Mouse (Mus musculus) thymus, adult 2 months (tissue): ENCODE measurements around the gene Gm7138. TPM values are rescaled to one million over a fixed set of nuclear protein-coding genes. Genes with fewer than 3 reads are reported as not detected.

Source experiments
- DNase-seq: peaks from one replicate; pipeline ENCODE4 v3.0.0; 2021
- H3K27ac ChIP-seq: fragments of 200-500 bp; 2 replicates; pipeline ENCODE4 v1.5.1; 2012; ENCODE audit warnings: low read length, control low read depth; ENCODE audit not compliant: control insufficient read depth, insufficient read depth
- H3K27me3 ChIP-seq: fragments of 200-500 bp; 2 replicates; pipeline ENCODE4 v1.6.1; 2012; ENCODE audit warnings: mild to moderate bottlenecking, low read length, moderate library complexity, mixed read lengths; ENCODE audit not compliant: control insufficient read depth, insufficient read depth
- H3K36me3 ChIP-seq: fragments of 200-500 bp; 2 replicates; pipeline ENCODE4 v1.6.1; 2012; ENCODE audit warnings: mild to moderate bottlenecking, low read length, moderate library complexity; ENCODE audit not compliant: control insufficient read depth, insufficient read depth
- H3K4me1 ChIP-seq: fragments of 200-500 bp; replicated peaks from 2 replicates; pipeline ENCODE4 v1.6.1; 2012; ENCODE audit warnings: low read length; ENCODE audit not compliant: control insufficient read depth, insufficient read depth
- H3K4me3 ChIP-seq: fragments of 200-500 bp; 2 replicates; pipeline ENCODE4 v1.5.1; 2012; ENCODE audit warnings: mild to moderate bottlenecking, low read length, control low read depth, moderate library complexity; ENCODE audit not compliant: control insufficient read depth, insufficient read depth
- CTCF ChIP-seq: fragments of 200-500 bp; IDR thresholded peaks from 2 replicates; pipeline ENCODE4 v1.5.1; 2012; ENCODE audit warnings: mild to moderate bottlenecking, control low read depth, low read length, moderate library complexity, borderline replicate concordance; ENCODE audit not compliant: control insufficient read depth, poor library complexity, insufficient read depth; ENCODE audit errors: extremely low read depth
- POLR2A ChIP-seq: fragments of 200-500 bp; IDR thresholded peaks from 2 replicates; pipeline ENCODE4 v1.6.1; 2012; ENCODE audit warnings: mild to moderate bottlenecking, low read length, control low read depth, moderate library complexity; ENCODE audit not compliant: control insufficient read depth, poor library complexity, insufficient read depth; ENCODE audit errors: extremely low read depth
- WGBS: fragments of 180-500 bp; shearing (Covaris S2); methylation state at CpG from one replicate; pipeline ENCODE4 v1.1.7; 2018; 5-methylcytosine and 5-hydroxymethylcytosine counted together
- polyA plus RNA-seq: library from polyadenylated mRNA; depleted of rRNA; stranded (reverse); fragments of >200 nt; gene quantifications from 2 replicates; pipeline ENCODE4 v1.2.3, GENCODE M21; 2012; rRNA removed

Gm7138 gene
- polyA plus RNA-seq, 1 experiment: not detected

- DNase-seq: no peak
- no peak overlapping the region for H3K4me3 ChIP-seq
- H3K36me3 ChIP-seq: no peaks in the 10 kb centered on the region
- TF ChIP-seq CTCF: no peak
- H3K27me3 ChIP-seq: no peaks in the 10 kb centered on the region
- no peaks in the 10 kb centered on the region for H3K4me1 ChIP-seq
- 58% methylated on average over 4 of the region's 4 CpGs for WGBS
- H3K27ac ChIP-seq: no peak overlapping the region
Observed at GRCm38 (mm10) chr10:77738929-77739328, 37.8 kb downstream of the Gm7138 start.

GRCm38 (mm10) chr10:77735928-77736327 is 40.8 kb downstream of the Gm7138 start:
- Histone ChIP-seq H3K27me3 (no peaks in the 10 kb centered on the region), H3K4me1 (no peaks in the 10 kb centered on the region), H3K27ac (no peak overlapping the region), H3K36me3 (no peaks in the 10 kb centered on the region), H3K4me3 (no peak overlapping the region)
- no peak for DNase-seq
- TF ChIP-seq CTCF (no peak), POLR2A (no peak)
- WGBS: 100% methylated on average over 1 of the region's 1 CpGs

GRCm38 (mm10) chr10:77729241-77729640 is 47.5 kb downstream of the Gm7138 start:
- Histone ChIP-seq H3K36me3 (no peaks in the 10 kb centered on the region), H3K4me1 (no peaks in the 10 kb centered on the region), H3K27ac (no peak overlapping the region), H3K4me3 (no peak overlapping the region), H3K27me3 (no peaks in the 10 kb centered on the region)
- TF ChIP-seq CTCF: peak; percentile 62; the same call in 1 of the 2 replicates
- TF ChIP-seq POLR2A: no peak
- 64% methylated on average over 4 of the region's 4 CpGs for WGBS
- peak; percentile 18 for DNase-seq

GRCm38 (mm10) chr10:77728280-77728679 is 48.5 kb downstream of the Gm7138 start:
- Histone ChIP-seq H3K27me3 (no peaks in the 10 kb centered on the region), H3K4me1 (no peaks in the 10 kb centered on the region), H3K27ac (no peak overlapping the region), H3K36me3 (no peaks in the 10 kb centered on the region), H3K4me3 (no peak overlapping the region)
- TF ChIP-seq CTCF (no peak), POLR2A (no peak)
- WGBS: 74% methylated on average over 4 of the region's 4 CpGs
- DNase-seq: no peak

Other genes starting within 250 kb of the Gm7138 start
- gene Itgb2, start 246.7 kb downstream of the Gm7138 start, polyA plus RNA-seq: 304 and 334 TPM in 2 replicates
- gene Pttg1ip, start 195.2 kb downstream of the Gm7138 start, polyA plus RNA-seq: 103 and 129 TPM in 2 replicates
- 236 and 248 TPM in 2 replicates for gene Sumo3, start 170.8 kb downstream of the Gm7138 start, polyA plus RNA-seq
- gene Gm49325, start 170.7 kb downstream of the Gm7138 start, polyA plus RNA-seq: not detected in 2 replicates
- 52.0 and 52.6 TPM in 2 replicates for gene Ube2g2, start 154.7 kb downstream of the Gm7138 start, polyA plus RNA-seq
- 0.97 and 1.3 TPM in 2 replicates for gene Tspear, start 90.4 kb downstream of the Gm7138 start, polyA plus RNA-seq
- gene Gm19402, start 86.2 kb downstream of the Gm7138 start, polyA plus RNA-seq: not detected in 2 replicates
- gene Gm9508, start 79.7 kb downstream of the Gm7138 start, polyA plus RNA-seq: not detected in 2 replicates
- not detected in 2 replicates for gene Gm10272, start 70.3 kb downstream of the Gm7138 start, polyA plus RNA-seq
- not detected in 2 replicates for gene Gm10024, start 65.5 kb downstream of the Gm7138 start, polyA plus RNA-seq
- not detected in 2 replicates for gene Gm10142, start 61.1 kb downstream of the Gm7138 start, polyA plus RNA-seq
- 0.23 TPM in 1 of 2 replicates, not detected in the other for gene Krtap12-1, start 56.3 kb downstream of the Gm7138 start, polyA plus RNA-seq
- not detected in 2 replicates for gene Gm10100, start 50.5 kb downstream of the Gm7138 start, polyA plus RNA-seq
- not detected in 2 replicates for gene Gm18596, start 34.3 kb downstream of the Gm7138 start, polyA plus RNA-seq
- gene Gm9736, start 25.6 kb downstream of the Gm7138 start, polyA plus RNA-seq: not detected in 2 replicates
- gene Gm3233, start 17.3 kb downstream of the Gm7138 start, polyA plus RNA-seq: not detected in 2 replicates
- not detected in 2 replicates for gene Gm3238, start 5.6 kb downstream of the Gm7138 start, polyA plus RNA-seq
- not detected in 2 replicates for gene Gm3250, start 5.6 kb upstream of the Gm7138 start, polyA plus RNA-seq
- gene Gm7137, start 11.3 kb upstream of the Gm7138 start, polyA plus RNA-seq: not detected in 2 replicates
- not detected in 2 replicates for gene Gm9639, start 18.1 kb upstream of the Gm7138 start, polyA plus RNA-seq
- not detected in 2 replicates for gene Gm19668, start 22.2 kb upstream of the Gm7138 start, polyA plus RNA-seq
- not detected in 2 replicates for gene Gm9507, start 34.9 kb upstream of the Gm7138 start, polyA plus RNA-seq
- not detected in 2 replicates for gene Gm2696, start 37.7 kb upstream of the Gm7138 start, polyA plus RNA-seq
- gene Krtap10-4, start 50.2 kb upstream of the Gm7138 start, polyA plus RNA-seq: not detected in 2 replicates
- gene Krtap10-10, start 59.0 kb upstream of the Gm7138 start, polyA plus RNA-seq: 0.12 TPM in 1 of 2 replicates, not detected in the other
- 0.36 TPM in 1 of 2 replicates, not detected in the other for gene Gm36176, start 69.9 kb upstream of the Gm7138 start, polyA plus RNA-seq
- not detected in 2 replicates for gene Gm10318, start 75.9 kb upstream of the Gm7138 start, polyA plus RNA-seq
- 0.24 and 0.27 TPM in 2 replicates for gene Gm3285, start 85.0 kb upstream of the Gm7138 start, polyA plus RNA-seq
- 1.1 and 1.9 TPM in 2 replicates for gene Lrrc3, start 125.6 kb upstream of the Gm7138 start, polyA plus RNA-seq
- 16.4 and 21.0 TPM in 2 replicates for gene Trpm2, start 193.6 kb upstream of the Gm7138 start, polyA plus RNA-seq
- gene 1810043G02Rik, start 201.6 kb upstream of the Gm7138 start, polyA plus RNA-seq: 39.0 and 49.5 TPM in 2 replicates
- gene Pfkl, start 233.1 kb upstream of the Gm7138 start, polyA plus RNA-seq: 81.2 and 93.7 TPM in 2 replicates